Mouse (Mus musculus) thymus, postnatal 25 days (tissue): ENCODE data around the gene Olfr770.
"Not testable (repeated sequence)": the region's sequence is repeated elsewhere in the genome, so short reads cannot be mapped to it uniquely, and the experiment has no call there.

ENCODE experiments used
- DNase-seq: peaks from one replicate; pipeline ENCODE4 v3.0.0; 2022

Gene Olfr770

DNA sequence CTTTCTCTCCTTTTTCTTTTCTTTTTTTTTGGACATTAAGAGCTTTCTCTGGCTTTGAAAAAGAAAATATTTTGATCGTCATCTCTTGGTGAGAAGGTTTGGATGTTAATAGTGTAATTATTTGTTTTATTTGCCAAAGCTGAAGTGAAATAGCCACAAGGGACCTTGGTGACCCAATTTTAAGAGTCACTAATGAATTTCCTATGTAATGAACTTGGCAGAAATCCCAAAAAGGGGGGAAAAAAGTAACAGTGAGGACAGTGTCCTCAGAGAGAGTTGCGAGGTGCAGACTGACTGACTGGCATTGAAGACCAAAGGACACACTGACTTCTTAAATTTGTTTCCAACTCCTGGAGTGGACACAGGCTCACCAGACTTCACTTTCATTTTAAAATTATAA lies at the start of gene Olfr770:
Gene Olfr770, minus strand, starts transcription at position 101 of the 400 bp plus-strand sequence.
- no peak for DNase-seq

DNA sequence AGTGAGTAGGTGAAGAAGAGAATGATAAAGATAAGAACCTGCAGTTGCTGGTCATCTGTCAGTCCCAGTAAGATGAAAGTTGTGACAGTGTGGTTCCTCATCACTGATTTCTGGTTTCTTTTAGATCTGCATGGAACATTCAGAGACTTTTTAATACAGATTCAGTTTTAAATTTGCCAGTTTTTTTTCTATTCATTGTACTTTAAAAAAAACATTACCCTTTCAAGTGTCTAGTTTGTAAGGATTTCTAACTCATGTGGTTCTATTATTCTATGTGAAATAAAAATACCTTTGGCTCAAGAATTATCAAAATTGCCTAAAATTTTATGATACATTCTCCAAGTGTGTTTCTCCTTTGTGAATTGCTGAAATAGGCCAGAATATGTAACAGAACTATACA lies 48.5 kb upstream of the Olfr770 start, which contains the start of gene Olfr773:
Gene Olfr773, minus strand, starts transcription at position 101 of the 400 bp plus-strand sequence.
- not testable (repeated sequence) for DNase-seq

DNA sequence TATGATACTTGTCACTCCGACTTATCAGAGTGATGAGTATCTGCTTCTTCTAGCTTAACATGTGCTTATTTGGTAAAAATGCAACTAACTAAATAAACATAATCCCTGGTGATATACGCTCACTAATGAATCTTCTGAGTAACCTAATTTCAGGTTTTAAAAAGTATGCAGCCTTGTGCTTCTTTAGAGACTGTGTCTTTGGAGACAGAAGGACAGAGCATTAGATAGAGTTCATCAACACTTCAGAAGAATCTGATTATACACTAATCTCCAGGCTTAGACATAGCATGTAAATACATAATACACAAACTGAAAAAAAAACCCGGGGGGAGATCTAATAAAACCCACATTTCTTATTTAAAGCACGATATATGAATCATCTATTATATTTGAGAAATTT lies 39.0 kb upstream of the Olfr770 start, which contains the start of gene Olfr772:
Gene Olfr772, minus strand, starts transcription at position 101 of the 400 bp plus-strand sequence.
- DNase-seq: not testable (repeated sequence)

GRCm38 (mm10) chr10:129164651-129165050 lies 25.9 kb upstream of the Olfr770 start, which contains the start of gene Olfr771:
Gene Olfr771, minus strand, starts transcription at chr10:129164751.
- DNase-seq: no peak

GRCm38 (mm10) chr10:129117761-129118160 lies 21.0 kb downstream of the Olfr770 start, which contains the start of gene Olfr769:
Gene Olfr769, minus strand, starts transcription at chr10:129117861.
- DNase-seq: no peak

GRCm38 (mm10) chr10:129115146-129115545 lies 23.7 kb downstream of the Olfr770 start:
- DNase-seq: no peak

- no peak for DNase-seq
Observed at GRCm38 (mm10) chr10:129101231-129101630, 37.6 kb downstream of the Olfr770 start.

DNA sequence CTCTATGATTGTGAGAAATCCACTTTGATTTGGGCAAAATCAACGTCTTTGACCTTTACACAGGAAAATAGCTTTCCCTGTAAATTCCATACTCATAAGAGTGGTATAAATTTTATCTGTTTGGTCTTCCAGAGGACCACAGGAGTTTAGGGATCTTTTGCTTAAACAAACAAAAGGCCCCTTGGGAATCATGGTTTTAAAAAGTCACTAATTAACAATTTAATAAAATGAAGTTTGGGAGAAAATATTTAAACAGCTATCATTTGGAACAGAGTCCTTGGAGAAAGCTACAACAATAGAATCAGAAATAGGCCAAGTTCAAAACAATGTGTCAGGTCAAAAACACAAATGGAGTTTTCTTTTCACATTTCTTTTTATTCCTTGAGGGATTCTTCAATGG lies 39.5 kb downstream of the Olfr770 start, which contains the start of gene Olfr768:
Gene Olfr768, minus strand, starts transcription at position 101 of the 400 bp plus-strand sequence.
- no peak for DNase-seq

DNA sequence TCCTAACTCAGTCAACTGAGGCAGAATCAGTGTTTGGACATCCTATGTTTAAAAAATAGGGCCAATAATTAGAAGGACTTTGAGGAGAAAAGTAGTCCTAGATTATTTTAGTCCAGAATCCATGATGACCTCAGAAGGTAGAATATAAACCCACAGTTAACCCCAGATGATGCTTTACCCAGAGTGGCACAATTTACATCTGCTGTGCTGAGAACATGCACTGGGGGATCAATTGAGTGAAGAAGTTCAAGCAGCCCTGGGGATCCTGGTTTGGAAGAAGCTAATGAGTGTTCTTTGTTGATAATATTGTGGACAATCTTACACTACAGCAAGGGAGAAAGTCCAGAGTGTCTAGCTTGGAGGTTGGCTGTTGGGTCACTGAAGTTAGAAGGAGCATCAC lies 56.0 kb downstream of the Olfr770 start, which contains the start of gene Olfr767:
Gene Olfr767, minus strand, starts transcription at position 101 of the 400 bp plus-strand sequence.
- DNase-seq: not testable (repeated sequence)
